Mouse (Mus musculus) forebrain, embryonic 15.5 days (tissue): Measurements from ENCODE around the gene Rnaseh2b. TPM values are rescaled to one million over a fixed set of nuclear protein-coding genes. Genes with fewer than 3 reads are reported as not detected.

Experiments used
- ATAC-seq: fragments of 200-750 bp; cut with Nextera tagmentation; replicated peaks from 2 replicates; pipeline ENCODE4 v1.8.0; 2017; ENCODE audit warnings: mild to moderate bottlenecking, moderate TSS enrichment, moderate library complexity
- H3K27ac ChIP-seq: fragments of 300-500 bp; sonication (generic); replicated peaks from 2 replicates; pipeline ENCODE4 v1.5.1; 2015; ENCODE audit warnings: mild to moderate bottlenecking, inconsistent platforms
- H3K27me3 ChIP-seq: fragments of 300-500 bp; sonication (generic); 2 replicates; pipeline ENCODE4 v1.6.1; 2015; ENCODE audit warnings: inconsistent platforms
- H3K36me3 ChIP-seq: fragments of 300-500 bp; sonication (generic); 2 replicates; pipeline ENCODE4 v1.6.1; 2015; ENCODE audit warnings: mild to moderate bottlenecking, inconsistent platforms
- H3K4me1 ChIP-seq: fragments of 300-500 bp; sonication (generic); 2 replicates; pipeline ENCODE4 v1.6.1; 2015; ENCODE audit warnings: inconsistent platforms
- H3K4me2 ChIP-seq: fragments of 300-500 bp; sonication (generic); replicated peaks from 2 replicates; pipeline ENCODE4 v1.6.1; 2015; ENCODE audit warnings: mild to moderate bottlenecking, inconsistent platforms
- H3K4me3 ChIP-seq: fragments of 300-500 bp; sonication (generic); 2 replicates; pipeline ENCODE4 v1.5.1; 2015; ENCODE audit warnings: mild to moderate bottlenecking, inconsistent platforms
- H3K9ac ChIP-seq: fragments of 300-500 bp; sonication (generic); replicated peaks from 2 replicates; pipeline ENCODE4 v1.6.1; 2015; ENCODE audit warnings: mild to moderate bottlenecking, inconsistent platforms
- H3K9me3 ChIP-seq: fragments of 300-500 bp; sonication (generic); 2 replicates; pipeline ENCODE4 v1.6.1; 2016; ENCODE audit warnings: inconsistent platforms
- WGBS: fragments of 180-500 bp; shearing (Covaris S2); methylation state at CpG from one replicate; pipeline ENCODE4 v1.1.7; 2015; ENCODE audit warnings: mixed read lengths; 5-methylcytosine and 5-hydroxymethylcytosine counted together
- polyA plus RNA-seq: library from polyadenylated mRNA; unstranded; fragments of >200 nt; fragmentation: Nextera tagmentation; extraction: Ambion mirVana; gene quantifications from 2 replicates; pipeline ENCODE4 v1.2.1, GENCODE M21; 2015

Gene Rnaseh2b
- polyA plus RNA-seq, 1 experiment from 2014 or later, result 68.4 TPM

DNA sequence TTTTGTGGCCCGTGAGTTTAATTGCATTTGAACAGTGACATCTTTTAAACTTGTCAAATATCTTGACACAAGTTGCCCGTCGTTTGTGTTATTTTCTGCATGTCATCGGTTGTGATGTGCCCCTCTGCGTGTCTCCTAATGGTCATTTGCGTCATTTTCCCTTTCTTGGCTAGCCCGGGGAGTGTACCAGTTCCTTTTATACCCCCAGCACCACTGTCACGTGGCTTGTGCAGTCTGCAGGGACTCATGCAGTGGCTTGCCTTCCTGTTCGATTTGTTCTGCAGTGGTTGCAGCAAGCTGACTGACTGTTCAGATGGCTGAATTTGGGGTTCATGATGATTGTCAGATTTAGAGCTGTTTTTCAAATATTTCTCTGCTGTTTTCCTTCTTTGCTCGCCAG, 81.6 kb downstream of the Rnaseh2b start:
- no peak overlapping the region for H3K27ac ChIP-seq

DNA sequence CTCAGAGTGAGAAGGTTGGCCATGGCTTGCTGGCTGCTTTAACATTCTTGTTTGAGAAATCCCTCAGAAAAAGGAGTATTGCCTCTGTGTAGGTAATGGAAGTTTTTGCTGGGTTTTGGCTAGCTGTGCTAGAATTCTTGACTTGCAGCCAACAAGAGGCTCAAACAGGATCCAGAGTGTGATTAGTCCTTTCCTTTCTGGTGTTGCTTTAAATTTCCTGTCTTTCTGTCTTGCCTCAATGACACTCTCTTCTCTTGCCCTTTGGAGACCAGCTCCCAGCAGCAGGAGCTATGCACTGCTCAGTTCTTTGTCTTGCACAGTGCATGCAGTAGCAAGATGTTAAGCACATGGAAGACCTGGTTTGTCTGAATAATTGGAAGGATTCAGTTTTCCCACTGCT, 83.3 kb downstream of the Rnaseh2b start:
- H3K4me1 ChIP-seq, result peaks cover 11% of the 10 kb centered on the region
- no peak for ATAC-seq
- H3K9me3 ChIP-seq, result no peaks in the 10 kb centered on the region
- H3K27me3 ChIP-seq, result no peaks in the 10 kb centered on the region
- no peak overlapping the region for H3K4me3 ChIP-seq
- H3K4me2 ChIP-seq, result no peak overlapping the region
- 0 out of 2 replicates have a peak, but pooled peaks cover 6% of the 10 kb centered on the region for H3K36me3 ChIP-seq
- no peak overlapping the region for H3K9ac ChIP-seq
- H3K27ac ChIP-seq, result 0 out of 2 replicates have a peak overlapping the region, but pooled peaks have one; percentile 37

More for the DNA sequence above, 81.6 kb downstream of the Rnaseh2b start:
- Histone ChIP-seq H3K4me2 (no peak overlapping the region), H3K9ac (no peak overlapping the region), H3K4me3 (no peak overlapping the region), H3K4me1 (peaks cover 11% of the 10 kb centered on the region), H3K36me3 (0 out of 2 replicates have a peak, but pooled peaks cover 6% of the 10 kb centered on the region), H3K9me3 (no peaks in the 10 kb centered on the region), H3K27me3 (no peaks in the 10 kb centered on the region)
- WGBS, result 68% methylated on average over 10 of the region's 10 CpGs
- no peak for ATAC-seq

DNA sequence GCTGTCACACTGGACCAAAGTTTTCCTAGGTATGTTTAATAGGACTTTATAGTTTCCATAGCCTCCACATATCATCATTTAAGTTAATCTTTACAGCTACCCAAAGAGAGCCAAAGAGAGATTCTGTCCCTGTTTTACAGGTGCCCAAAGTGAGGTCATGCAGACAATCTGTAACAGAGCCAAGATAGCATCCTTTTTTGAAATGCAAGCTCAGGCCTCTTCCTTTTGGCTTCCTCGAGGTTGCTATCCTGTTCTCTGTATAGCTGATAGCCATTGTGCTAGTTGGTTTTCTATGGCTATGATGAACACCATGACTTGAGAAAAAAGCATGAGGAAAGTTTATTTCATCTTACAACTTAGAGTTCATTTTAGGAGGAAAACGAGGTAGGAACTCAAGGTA, 83.7 kb downstream of the Rnaseh2b start:
- 0 out of 2 replicates have a peak overlapping the region, but pooled peaks have one; percentile 37 for H3K27ac ChIP-seq
- H3K36me3 ChIP-seq, result 0 out of 2 replicates have a peak, but pooled peaks cover 6% of the 10 kb centered on the region
- H3K9me3 ChIP-seq, result no peaks in the 10 kb centered on the region
- H3K4me1 ChIP-seq, result peaks cover 11% of the 10 kb centered on the region
- ATAC-seq, result no peak
- H3K4me3 ChIP-seq, result no peak overlapping the region
- 88% methylated on average over 2 of the region's 2 CpGs for WGBS
- no peak overlapping the region for H3K4me2 ChIP-seq
- H3K27me3 ChIP-seq, result no peaks in the 10 kb centered on the region
- no peak overlapping the region for H3K9ac ChIP-seq

DNA sequence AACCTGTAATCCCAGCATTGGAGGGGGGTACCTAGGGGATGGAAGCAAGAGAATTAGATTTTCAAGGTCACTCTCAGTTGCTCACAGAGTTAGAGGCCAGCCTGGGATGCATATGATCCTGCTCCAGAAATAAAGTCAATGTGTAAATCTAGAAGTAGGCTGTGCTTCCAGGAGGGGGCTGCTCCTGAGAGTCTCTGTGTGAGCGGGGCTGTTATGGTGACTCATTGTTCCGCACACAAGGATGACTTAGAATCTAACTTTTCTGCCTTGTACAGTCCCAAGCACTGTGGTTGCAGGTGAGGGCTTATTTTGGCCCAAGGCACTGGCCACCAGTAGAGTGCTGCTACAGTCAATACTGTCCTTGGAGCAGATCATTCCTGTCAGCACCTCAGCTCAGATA, 87.0 kb downstream of the Rnaseh2b start:
- H3K27me3 ChIP-seq, result no peaks in the 10 kb centered on the region
- H3K4me1 ChIP-seq, result peaks cover 7% of the 10 kb centered on the region
- no peak overlapping the region for H3K9ac ChIP-seq
- H3K4me3 ChIP-seq, result no peak overlapping the region
- 96% methylated on average over 2 of the region's 2 CpGs for WGBS
- H3K9me3 ChIP-seq, result no peaks in the 10 kb centered on the region
- no peak overlapping the region for H3K27ac ChIP-seq
- H3K4me2 ChIP-seq, result no peak overlapping the region
- ATAC-seq, result no peak
- H3K36me3 ChIP-seq, result 0 out of 2 replicates have a peak, but pooled peaks cover 3% of the 10 kb centered on the region

DNA sequence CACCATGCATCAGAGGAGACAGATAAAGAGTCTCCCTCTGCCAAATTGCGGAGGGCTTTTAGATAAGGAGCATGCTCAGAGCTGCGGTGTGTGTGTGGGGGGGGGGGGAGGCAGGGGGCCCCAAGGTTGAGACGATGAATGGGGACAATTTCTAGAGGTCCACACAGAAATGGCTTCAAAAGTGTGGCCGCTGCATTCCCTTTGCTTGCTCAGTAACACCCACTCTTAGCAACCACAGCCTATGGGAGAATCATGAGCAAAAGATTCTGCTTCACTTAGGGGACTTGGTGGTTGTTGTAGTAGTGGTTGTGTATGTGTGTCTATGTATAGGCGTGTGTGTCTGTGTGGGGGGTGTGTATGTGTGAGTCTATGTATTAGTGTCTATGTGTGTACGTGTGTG, 88.2 kb downstream of the Rnaseh2b start:
- Histone ChIP-seq H3K4me3 (no peak overlapping the region), H3K27me3 (no peaks in the 10 kb centered on the region), H3K9me3 (no peaks in the 10 kb centered on the region), H3K9ac (no peak overlapping the region), H3K36me3 (0 out of 2 replicates have a peak, but pooled peaks cover 3% of the 10 kb centered on the region), H3K27ac (no peak overlapping the region), H3K4me2 (no peak overlapping the region), H3K4me1 (peaks cover 5% of the 10 kb centered on the region)
- 58% methylated on average over 6 of the region's 6 CpGs for WGBS
- no peak for ATAC-seq

DNA sequence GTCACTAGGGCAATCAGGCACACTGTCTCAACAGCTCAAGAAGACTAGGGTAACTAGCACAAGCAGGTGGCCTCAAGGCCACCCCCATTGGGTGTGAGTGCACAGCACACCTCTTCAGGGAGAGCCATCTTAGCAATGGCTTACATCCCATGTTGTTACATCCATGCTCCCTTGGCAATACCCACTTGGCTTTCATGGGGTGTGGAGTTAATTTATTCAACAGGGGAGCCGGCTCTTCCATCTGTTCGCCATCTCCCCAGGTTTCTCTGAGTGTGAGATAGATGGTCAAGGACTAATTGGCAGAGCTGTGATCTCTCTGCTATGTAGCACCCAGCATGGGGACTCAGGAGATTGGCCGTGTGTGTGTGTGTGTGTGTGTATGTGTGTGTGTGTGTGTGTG, 90.7 kb downstream of the Rnaseh2b start:
- Histone ChIP-seq H3K27ac (no peak overlapping the region), H3K4me2 (no peak overlapping the region), H3K27me3 (no peaks in the 10 kb centered on the region), H3K36me3 (no peaks in the 10 kb centered on the region), H3K4me3 (no peak overlapping the region), H3K9me3 (no peaks in the 10 kb centered on the region), H3K9ac (no peak overlapping the region), H3K4me1 (no peaks in the 10 kb centered on the region; the same call in 1 of the 2 replicates)
- WGBS, result 60% methylated on average over 3 of the region's 3 CpGs
- peak; percentile 64; the same call in 1 of the 2 replicates for ATAC-seq

DNA sequence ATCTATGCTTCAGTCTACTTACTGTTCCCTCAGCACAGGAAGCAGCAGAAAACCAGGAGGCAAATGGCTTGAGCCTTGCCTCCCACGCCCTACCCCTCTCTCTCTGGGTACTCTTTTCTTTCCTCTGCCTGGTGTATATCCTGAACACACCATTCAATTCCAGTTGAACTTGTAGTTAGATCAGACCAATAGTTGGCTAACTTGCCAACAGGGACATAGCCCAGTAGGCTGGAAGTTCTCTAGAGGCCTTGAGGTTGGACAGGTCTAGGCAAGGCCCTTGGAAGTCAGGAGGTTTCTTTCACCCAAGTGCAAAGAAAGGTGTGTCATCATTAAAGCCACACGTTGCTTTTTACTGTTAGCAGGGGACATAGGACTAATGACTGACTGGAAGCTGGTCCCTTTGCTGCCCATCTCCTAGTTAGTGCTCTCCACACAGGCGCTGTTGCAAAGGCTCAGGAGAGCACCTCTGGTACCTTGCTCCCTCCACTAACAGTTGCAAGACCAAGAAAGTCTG, 91.5 kb downstream of the Rnaseh2b start:
- H3K27ac ChIP-seq, result peak overlapping the region; percentile 35
- no peaks in the 10 kb centered on the region for H3K27me3 ChIP-seq
- H3K36me3 ChIP-seq, result no peaks in the 10 kb centered on the region
- H3K9ac ChIP-seq, result no peak overlapping the region
- H3K4me2 ChIP-seq, result no peak overlapping the region
- H3K4me1 ChIP-seq, result peaks cover 7% of the 10 kb centered on the region
- ATAC-seq, result no peak
- H3K9me3 ChIP-seq, result no peaks in the 10 kb centered on the region
- 89% methylated on average over 3 of the region's 3 CpGs for WGBS
- no peak overlapping the region for H3K4me3 ChIP-seq

DNA sequence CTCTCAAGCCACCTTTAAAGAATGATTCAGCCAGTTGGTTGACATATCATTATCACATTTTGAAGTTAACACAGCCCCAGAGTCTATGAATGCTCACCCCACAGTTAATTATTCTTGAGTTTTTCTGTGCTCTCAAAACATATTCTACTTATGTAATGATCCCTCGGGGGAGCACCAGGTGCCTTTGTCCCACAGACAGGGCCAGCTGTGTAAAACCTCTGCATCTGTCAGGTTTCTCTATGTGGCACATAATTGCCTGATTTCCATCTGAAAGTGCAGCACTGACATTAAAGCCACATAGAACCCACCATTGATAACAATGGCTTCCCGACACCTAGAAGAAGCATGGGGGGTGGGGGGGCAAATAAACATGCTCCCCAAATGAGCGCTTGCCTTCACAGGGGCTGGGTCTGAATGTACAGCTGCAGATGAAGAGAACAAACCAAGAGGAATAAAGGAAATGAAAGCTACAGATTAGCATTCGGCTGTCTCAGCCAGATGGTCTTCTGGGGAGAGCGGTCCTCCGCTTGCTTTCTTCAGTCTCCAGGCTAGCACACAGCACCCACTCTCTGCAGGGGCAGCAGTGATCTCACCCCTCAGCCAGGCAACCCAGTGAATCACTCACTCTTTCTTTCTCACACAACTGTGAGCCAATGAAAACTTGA, 96.8 kb downstream of the Rnaseh2b start:
- WGBS, result 9% methylated on average over 6 of the region's 6 CpGs
- peak; percentile 96 for ATAC-seq
- Histone ChIP-seq H3K4me3 (no peak overlapping the region), H3K9ac (no peak overlapping the region), H3K36me3 (no peaks in the 10 kb centered on the region), H3K4me2 (peak overlapping the region; percentile 18; the same call in 1 of the 2 replicates), H3K4me1 (peaks cover 31% of the 10 kb centered on the region), H3K9me3 (no peaks in the 10 kb centered on the region), H3K27me3 (no peaks in the 10 kb centered on the region), H3K27ac (peak overlapping the region; percentile 92)

DNA sequence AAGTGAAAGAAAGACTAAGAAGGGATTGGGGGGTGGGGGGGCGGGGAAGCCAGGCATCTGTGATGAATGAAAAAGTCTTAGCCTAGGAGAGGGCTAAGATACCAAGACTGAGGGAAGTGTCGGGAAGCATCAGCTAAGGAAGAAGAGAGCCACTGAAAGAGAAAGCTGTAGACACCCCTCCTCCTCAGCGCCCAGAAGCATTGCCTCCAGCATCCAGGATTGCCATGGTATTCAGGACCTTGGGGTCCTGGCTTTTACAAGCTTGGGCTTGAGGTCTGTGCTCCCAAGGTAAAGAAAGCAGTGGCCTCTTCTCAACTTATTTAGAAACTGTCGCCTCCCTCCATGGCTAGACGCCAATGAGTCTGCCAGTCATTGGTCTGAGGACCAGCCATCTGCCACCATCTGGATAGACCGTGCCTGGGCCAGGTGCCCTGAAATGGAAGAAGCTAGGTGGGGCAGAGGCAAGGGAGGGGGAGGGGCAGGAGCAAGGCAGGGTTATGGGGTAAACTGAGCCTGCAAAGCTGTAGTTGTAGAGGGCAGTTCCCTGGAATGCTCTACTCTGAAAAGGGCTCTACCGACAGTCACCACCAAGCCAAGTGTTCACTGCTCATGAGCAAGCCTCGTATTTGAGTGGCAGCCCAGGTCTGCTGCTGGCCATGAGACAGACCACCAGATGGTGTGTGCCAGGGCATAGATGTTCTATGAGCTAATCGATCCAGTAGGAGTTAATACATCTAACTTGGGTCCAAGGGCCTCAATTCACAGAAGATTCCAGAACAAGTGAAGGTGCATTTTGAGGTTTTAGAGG, 97.5 kb downstream of the Rnaseh2b start:
- Histone ChIP-seq H3K4me1 (peaks cover 31% of the 10 kb centered on the region), H3K36me3 (no peaks in the 10 kb centered on the region), H3K27ac (peak overlapping the region; percentile 92), H3K4me3 (no peak overlapping the region), H3K9me3 (no peaks in the 10 kb centered on the region), H3K9ac (no peak overlapping the region), H3K27me3 (no peaks in the 10 kb centered on the region), H3K4me2 (peak overlapping the region; percentile 18)
- peak; percentile 75 for ATAC-seq
- 29% methylated on average over 9 of the region's 9 CpGs for WGBS

DNA sequence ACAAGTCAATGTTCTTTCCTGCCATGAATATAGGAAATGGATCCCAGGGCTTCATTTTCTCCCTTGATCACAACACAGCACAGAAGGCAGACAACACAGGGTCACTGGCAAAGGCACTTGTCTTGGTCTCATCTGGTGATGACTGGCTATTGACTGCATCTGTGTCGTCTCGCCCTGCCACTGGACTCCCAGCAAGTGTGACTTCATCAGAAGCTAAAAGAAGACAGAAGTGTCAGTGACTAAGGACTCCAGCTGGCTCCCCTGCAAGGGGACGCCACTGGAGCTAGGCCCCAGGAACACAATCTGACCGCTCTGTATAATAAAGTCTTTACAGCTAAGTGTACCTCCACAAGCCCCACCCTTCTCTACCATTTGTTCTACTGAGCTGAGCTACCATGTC, 100.4 kb downstream of the Rnaseh2b start:
- no peaks in the 10 kb centered on the region for H3K27me3 ChIP-seq
- no peaks in the 10 kb centered on the region for H3K9me3 ChIP-seq
- H3K4me1 ChIP-seq, result peaks cover 47% of the 10 kb centered on the region
- no peak overlapping the region for H3K9ac ChIP-seq
- WGBS, result 71% methylated on average over 4 of the region's 4 CpGs
- no peak for ATAC-seq
- H3K27ac ChIP-seq, result no peak overlapping the region
- no peaks in the 10 kb centered on the region for H3K36me3 ChIP-seq
- H3K4me2 ChIP-seq, result no peak overlapping the region
- H3K4me3 ChIP-seq, result no peak overlapping the region

DNA sequence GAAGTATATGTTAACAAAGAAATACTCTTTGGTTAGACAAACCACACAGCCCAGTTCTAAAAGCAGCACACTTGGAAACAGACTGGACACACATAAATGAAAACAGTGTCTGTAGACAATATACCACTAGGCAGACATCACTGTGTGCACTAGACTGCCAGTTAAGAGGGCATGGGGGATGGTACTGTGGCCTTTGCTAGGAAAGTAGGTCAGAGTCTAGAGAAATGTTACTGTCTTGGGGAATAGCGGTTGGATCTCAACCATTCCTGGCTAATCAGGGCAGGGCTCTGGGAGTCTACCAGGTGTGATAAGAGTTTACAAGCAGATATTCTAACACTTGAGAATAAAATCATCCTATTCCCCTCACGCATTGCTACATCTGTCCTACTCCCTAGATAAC, 103.0 kb downstream of the Rnaseh2b start:
- Histone ChIP-seq H3K4me1 (peaks cover 29% of the 10 kb centered on the region; the same call in 1 of the 2 replicates), H3K27ac (no peak overlapping the region), H3K4me2 (no peak overlapping the region), H3K27me3 (no peaks in the 10 kb centered on the region), H3K4me3 (no peak overlapping the region), H3K36me3 (no peaks in the 10 kb centered on the region), H3K9ac (no peak overlapping the region), H3K9me3 (no peaks in the 10 kb centered on the region)
- ATAC-seq, result no peak
- 88% methylated on average over 2 of the region's 2 CpGs for WGBS
